Mouse (Mus musculus): ENCODE results near the gene Phf19. TPM values are rescaled to one million over a fixed set of nuclear protein-coding genes. Genes with fewer than 3 reads are reported as not detected.

Phf19 gene
- total and polyA plus RNA-seq, 3 experiments: 10.2 to 26.2 TPM; not detected in 1

DNA sequence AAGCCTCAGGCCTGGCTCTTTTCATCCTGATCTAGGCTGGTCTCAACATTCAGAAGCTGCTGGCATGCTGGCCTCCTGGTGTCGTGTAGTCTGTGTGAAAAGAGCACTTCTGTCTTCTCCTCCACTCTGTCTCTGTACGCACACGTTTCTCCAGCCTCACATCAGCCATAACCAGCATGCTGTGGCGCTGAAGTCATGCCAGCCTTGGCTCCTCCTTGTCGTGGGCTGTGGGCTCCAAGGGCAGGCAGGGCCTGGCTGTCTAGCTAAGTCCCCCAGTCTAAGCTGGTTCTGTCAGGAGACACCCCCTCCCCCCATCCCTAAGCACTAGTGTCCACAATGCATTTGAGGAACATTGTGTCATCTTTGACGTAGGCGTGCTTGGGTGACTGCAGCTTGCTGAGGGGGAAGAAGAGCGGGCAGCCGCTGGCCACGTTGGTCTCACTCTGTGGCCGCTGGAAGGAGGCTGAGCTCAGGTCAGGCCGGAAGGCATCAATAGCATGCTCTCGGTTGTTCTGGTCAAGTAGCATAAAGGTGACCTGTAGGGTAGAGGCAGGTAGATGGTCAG lies 29.8 kb upstream of the Phf19 start:
- Histone ChIP-seq H3K4me1 (ENCODE audit: control insufficient read depth in 1 of 2, insufficient read depth in 2 of 2, low read length in 2 of 2) (no peaks in the 10 kb centered on the region), H3K9me3 (replicated peaks; ENCODE audit: insufficient read depth, low read length) (no peaks in the 10 kb centered on the region), H3K79me2 (ENCODE audit: control insufficient read depth, insufficient read depth, low read length, poor library complexity) (no peaks in the 10 kb centered on the region), H3K36me3 (ENCODE audit: control insufficient read depth in 1 of 2, insufficient read depth in 2 of 2, low read length in 2 of 2) (no peaks in the 10 kb centered on the region), H3K27ac (ENCODE audit: control insufficient read depth, low read depth, low read length) (no peak overlapping the region), H3K27me3 (ENCODE audit: control insufficient read depth in 1 of 2, insufficient read depth in 2 of 2, low read length in 2 of 2) (peaks cover 5 to 13% of the 10 kb centered on the region in 2 experiments), H3K4me3 (ENCODE audit: control insufficient read depth in 1 of 2, insufficient read depth in 1 of 2, low read depth in 2 of 2, low read length in 2 of 2) (no peak overlapping the region), H3K9ac (ENCODE audit: control insufficient read depth, low read depth, low read length, poor library complexity, severe bottlenecking) (no peak overlapping the region)
- TF ChIP-seq MAZ (IDR thresholded peaks at IDR 0.05; ENCODE audit: low read depth, low read length) (no peak), NELFE (IDR thresholded peaks at IDR 0.05; ENCODE audit: low read depth, low read length) (no peak), RAD21 (IDR thresholded peaks at IDR 0.05; ENCODE audit: low read depth, low read length) (no peak), MAFK (IDR thresholded peaks at IDR 0.05; ENCODE audit: borderline replicate concordance, low read depth, low read length) (no peak), USF2 (IDR thresholded peaks at IDR 0.05; ENCODE audit: borderline replicate concordance in 1 of 2, insufficient read depth in 1 of 2, low read depth in 1 of 2, low read length in 2 of 2) (no peak), MAX (IDR thresholded peaks at IDR 0.05; ENCODE audit: low read length) (no peak), USF1 (IDR thresholded peaks at IDR 0.05; ENCODE audit: low read depth, low read length) (no peak), EP300 (IDR thresholded peaks at IDR 0.05; ENCODE audit: low read depth in 1 of 2, low read length in 2 of 2) (no peak), ELF1 (IDR thresholded peaks at IDR 0.05; ENCODE audit: low read depth, low read length) (no peak), MEF2A (IDR thresholded peaks at IDR 0.05; ENCODE audit: extremely low read depth, insufficient replicate concordance, low read depth, low read length, poor library complexity, severe bottlenecking) (no peak), E2F4 (IDR thresholded peaks at IDR 0.05; ENCODE audit: borderline replicate concordance, low read depth, low read length) (no peak), MYB (IDR thresholded peaks at IDR 0.05; ENCODE audit: low read depth, low read length) (no peak), POLR2AphosphoS2 (IDR thresholded peaks at IDR 0.05; ENCODE audit: low read length) (no peak), JUND (IDR thresholded peaks at IDR 0.05; ENCODE audit: low read depth, low read length) (no peak), POLR2A (IDR thresholded peaks at IDR 0.05; ENCODE audit: control insufficient read depth in 1 of 2, insufficient read depth in 1 of 2, low read depth in 1 of 2, low read length in 2 of 2, poor library complexity in 1 of 2) (no peak), GATA1 (IDR thresholded peaks at IDR 0.05; ENCODE audit: low read depth, low read length) (no peak), ZC3H11A (IDR thresholded peaks at IDR 0.05; ENCODE audit: low read depth, low read length) (no peak), SIN3A (IDR thresholded peaks at IDR 0.05; ENCODE audit: low read length) (no peak), UBTF (IDR thresholded peaks at IDR 0.05; ENCODE audit: borderline replicate concordance, insufficient read depth, low read depth, low read length) (no peak), TCF12 (IDR thresholded peaks at IDR 0.05; ENCODE audit: low read depth, low read length) (no peak)
- no peak for DNase-seq (ENCODE audit: low read depth, low spot score)

Measured in MEL (cell line).